Mouse (Mus musculus) forebrain, embryonic 12.5 days (tissue): ENCODE results near the gene Fyn. TPM values are rescaled to one million over a fixed set of nuclear protein-coding genes. Genes with fewer than 3 reads are reported as not detected.

Source experiments
- ATAC-seq: fragments of 200-750 bp; cut with Nextera tagmentation; 2 replicates; pipeline ENCODE4 v1.8.0; 2017; ENCODE audit warnings: moderate TSS enrichment; ENCODE audit not compliant: low FRiP score
- H3K27ac ChIP-seq: fragments of 300-500 bp; sonication (generic); 2 replicates; pipeline ENCODE4 v1.5.1; 2016; ENCODE audit warnings: mild to moderate bottlenecking
- H3K27me3 ChIP-seq: fragments of 300-500 bp; sonication (generic); 2 replicates; pipeline ENCODE4 v1.6.1; 2016; ENCODE audit warnings: mild to moderate bottlenecking
- H3K36me3 ChIP-seq: fragments of 300-500 bp; sonication (generic); replicated peaks from 2 replicates; pipeline ENCODE4 v1.6.1; 2016; ENCODE audit warnings: mild to moderate bottlenecking
- H3K4me1 ChIP-seq: fragments of 300-500 bp; sonication (generic); 2 replicates; pipeline ENCODE4 v1.6.1; 2016
- H3K4me2 ChIP-seq: fragments of 300-500 bp; sonication (generic); 2 replicates; pipeline ENCODE4 v1.6.1; 2016; ENCODE audit warnings: mild to moderate bottlenecking, moderate library complexity
- H3K4me3 ChIP-seq: fragments of 300-500 bp; sonication (generic); replicated peaks from 2 replicates; pipeline ENCODE4 v1.5.1; 2016; ENCODE audit warnings: mild to moderate bottlenecking
- H3K9ac ChIP-seq: fragments of 300-500 bp; sonication (generic); 2 replicates; pipeline ENCODE4 v1.6.1; 2016; ENCODE audit warnings: mild to moderate bottlenecking
- H3K9me3 ChIP-seq: fragments of 300-500 bp; sonication (generic); 2 replicates; pipeline ENCODE4 v1.6.1; 2016
- WGBS: fragments of 180-500 bp; shearing (Covaris S2); methylation state at CpG from one replicate; pipeline ENCODE4 v1.1.7; 2016; 5-methylcytosine and 5-hydroxymethylcytosine counted together
- polyA plus RNA-seq: library from polyadenylated mRNA; unstranded; fragments of >200 nt; fragmentation: Nextera tagmentation; extraction: Ambion mirVana; gene quantifications from 2 replicates; pipeline ENCODE4 v1.2.1, GENCODE M21; 2016

Fyn gene
- polyA plus RNA-seq, 1 experiment from 2014 or later, result 63.4 TPM

DNA sequence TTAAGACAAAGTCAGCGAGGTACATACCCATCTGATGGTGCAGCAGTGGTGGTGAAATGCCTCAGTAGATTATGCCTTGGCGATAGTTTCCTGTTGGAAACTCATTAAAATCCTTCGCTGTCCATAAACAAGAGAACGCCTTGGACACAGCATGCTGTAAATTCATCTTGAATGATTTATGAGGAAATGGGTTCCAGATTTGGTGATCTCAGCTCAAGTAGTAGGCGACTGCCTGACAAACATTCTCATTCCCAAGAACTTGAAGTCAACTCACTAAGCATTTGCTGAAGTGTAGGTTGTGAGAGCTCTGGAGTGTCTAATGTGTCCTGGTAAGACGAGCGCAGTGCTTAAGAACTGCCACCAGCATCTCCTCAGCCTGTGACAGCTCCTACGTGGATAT is 141.3 kb downstream of the Fyn start:
- 85% methylated on average over 8 of the region's 8 CpGs for WGBS
- peaks cover 49% of the 10 kb centered on the region for H3K4me1 ChIP-seq
- peaks cover 12% of the 10 kb centered on the region for H3K36me3 ChIP-seq

DNA sequence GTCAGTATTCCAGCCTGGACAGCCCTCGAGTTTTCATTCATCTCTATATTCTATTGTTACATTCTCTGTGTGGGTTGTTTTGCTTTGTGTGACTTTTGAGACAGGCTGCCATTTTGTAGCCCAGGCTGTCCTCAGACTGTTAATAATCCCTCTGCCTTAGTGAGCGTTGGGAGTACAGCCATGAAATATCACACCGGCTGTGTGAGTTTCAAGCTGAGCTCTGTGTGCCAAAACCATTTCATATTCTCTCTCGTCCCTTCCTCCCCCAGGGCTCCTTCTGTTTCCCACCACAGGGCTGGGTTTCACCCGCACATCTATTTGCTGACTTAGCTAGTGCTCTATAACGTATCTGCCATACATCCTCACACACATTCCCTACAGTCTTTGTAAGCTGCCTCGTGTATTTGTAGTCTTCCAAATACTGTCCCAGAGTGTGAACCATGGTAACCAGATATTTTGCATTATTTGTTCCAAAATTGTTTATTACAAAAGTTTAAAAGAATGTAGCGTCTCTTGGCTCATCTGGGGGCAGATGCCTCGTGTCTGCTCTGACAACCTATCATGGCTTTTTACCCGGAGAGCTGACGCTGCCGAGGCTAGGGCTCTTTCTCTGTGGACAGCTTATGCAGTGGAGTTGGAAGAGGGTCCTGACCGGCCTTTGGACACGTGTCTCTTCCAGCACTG is 144.1 kb downstream of the Fyn start:
- Histone ChIP-seq H3K4me1 (peaks cover 39% of the 10 kb centered on the region), H3K4me3 (no peak overlapping the region), H3K9me3 (no peaks in the 10 kb centered on the region), H3K36me3 (peaks cover 33% of the 10 kb centered on the region), H3K27me3 (no peaks in the 10 kb centered on the region), H3K27ac (no peak overlapping the region), H3K4me2 (no peak overlapping the region), H3K9ac (no peak overlapping the region)
- WGBS, result 87% methylated on average over 14 of the region's 14 CpGs
- ATAC-seq, result no peak

More for the DNA sequence above, 141.3 kb downstream of the Fyn start:
- Histone ChIP-seq H3K9ac (no peak overlapping the region), H3K4me2 (no peak overlapping the region), H3K9me3 (no peaks in the 10 kb centered on the region), H3K4me3 (no peak overlapping the region), H3K27ac (no peak overlapping the region), H3K27me3 (no peaks in the 10 kb centered on the region)
- no peak for ATAC-seq

DNA sequence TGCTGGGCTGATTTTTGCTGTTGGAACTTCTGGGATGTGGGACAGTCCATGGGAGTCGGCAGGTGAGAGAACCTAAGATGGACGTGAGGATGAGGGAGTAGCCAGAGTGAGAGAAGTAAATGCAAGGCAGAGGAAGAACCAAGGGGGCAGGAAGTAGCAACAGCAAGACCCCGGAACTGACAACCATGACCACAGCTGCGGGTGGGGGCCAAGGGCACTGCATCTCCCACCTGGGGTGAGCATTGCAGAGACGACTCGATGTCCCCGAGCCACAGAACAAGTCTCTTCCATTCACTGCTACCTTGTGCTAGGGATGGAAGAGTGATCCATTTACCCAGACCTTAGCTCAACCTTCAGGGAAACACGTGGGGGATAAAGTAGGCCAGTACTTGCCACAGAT is 146.3 kb downstream of the Fyn start:
- H3K27ac ChIP-seq, result no peak overlapping the region
- no peak overlapping the region for H3K4me2 ChIP-seq
- no peak overlapping the region for H3K4me3 ChIP-seq
- no peaks in the 10 kb centered on the region for H3K27me3 ChIP-seq
- peaks cover 45% of the 10 kb centered on the region for H3K4me1 ChIP-seq
- no peak for ATAC-seq
- no peaks in the 10 kb centered on the region for H3K9me3 ChIP-seq
- peaks cover 33% of the 10 kb centered on the region for H3K36me3 ChIP-seq
- H3K9ac ChIP-seq, result no peak overlapping the region
- WGBS, result 94% methylated on average over 8 of the region's 8 CpGs

DNA sequence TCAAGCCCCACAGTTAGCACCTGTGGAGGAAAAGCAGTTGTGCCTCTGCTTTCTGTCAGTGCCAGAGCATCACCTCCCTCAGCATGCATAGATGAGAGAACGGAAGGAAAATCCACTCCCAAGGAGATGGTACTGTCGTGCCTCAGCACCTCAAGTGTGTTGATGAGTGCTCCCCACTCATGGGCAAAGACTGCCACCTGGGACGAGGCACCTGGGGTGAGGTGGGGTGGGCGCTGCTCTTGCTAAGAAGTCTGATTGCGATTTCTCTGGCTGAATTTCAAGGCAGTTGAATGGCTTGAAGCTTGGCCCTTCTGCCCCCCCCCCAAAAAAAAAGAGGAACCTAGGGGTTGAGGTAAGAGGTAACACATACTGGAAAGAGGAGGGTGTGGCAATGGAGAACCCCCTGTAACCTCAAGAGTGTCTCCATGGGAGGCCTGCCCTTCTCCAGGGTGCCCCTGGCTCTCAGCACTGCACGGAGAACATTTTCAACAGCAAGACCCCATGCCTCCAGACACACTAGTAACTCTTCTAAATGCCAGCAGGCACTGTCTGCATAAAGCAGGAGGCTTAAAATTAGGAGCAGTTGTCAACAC is 148.0 kb downstream of the Fyn start:
- H3K27me3 ChIP-seq, result no peaks in the 10 kb centered on the region
- H3K4me3 ChIP-seq, result no peak overlapping the region
- H3K27ac ChIP-seq, result no peak overlapping the region
- peaks cover 38% of the 10 kb centered on the region for H3K4me1 ChIP-seq
- no peaks in the 10 kb centered on the region for H3K9me3 ChIP-seq
- 83% methylated on average over 6 of the region's 6 CpGs for WGBS
- no peak overlapping the region for H3K4me2 ChIP-seq
- peaks cover 33% of the 10 kb centered on the region for H3K36me3 ChIP-seq
- ATAC-seq, result no peak
- H3K9ac ChIP-seq, result no peak overlapping the region

DNA sequence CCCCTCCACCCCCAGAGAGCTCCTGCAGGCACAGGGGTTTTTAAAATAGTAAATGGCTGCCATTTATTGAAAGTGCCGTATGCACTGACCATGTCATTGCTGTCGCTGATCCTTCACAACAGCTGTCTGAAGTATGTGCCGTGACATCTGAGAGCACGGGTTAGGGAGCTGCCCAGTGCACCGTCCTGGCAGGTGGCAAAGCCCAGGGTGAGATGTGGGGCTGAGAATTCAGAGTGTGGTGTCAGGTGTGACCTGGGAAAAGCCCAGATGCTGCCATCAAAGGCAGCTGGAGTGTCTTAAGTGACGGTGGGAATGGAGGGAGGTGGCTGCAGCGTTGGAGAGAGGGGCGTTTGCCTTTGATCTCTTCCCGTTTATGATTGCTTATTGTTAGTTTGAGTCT is 148.7 kb downstream of the Fyn start:
- H3K4me3 ChIP-seq, result no peak overlapping the region
- ATAC-seq, result no peak
- peak overlapping the region; percentile 38; the same call in 1 of the 2 replicates for H3K27ac ChIP-seq
- peaks cover 33% of the 10 kb centered on the region for H3K36me3 ChIP-seq
- no peaks in the 10 kb centered on the region for H3K27me3 ChIP-seq
- H3K9me3 ChIP-seq, result no peaks in the 10 kb centered on the region
- no peak overlapping the region for H3K4me2 ChIP-seq
- 48% methylated on average over 9 of the region's 9 CpGs for WGBS
- H3K9ac ChIP-seq, result no peak overlapping the region
- peaks cover 46% of the 10 kb centered on the region for H3K4me1 ChIP-seq

DNA sequence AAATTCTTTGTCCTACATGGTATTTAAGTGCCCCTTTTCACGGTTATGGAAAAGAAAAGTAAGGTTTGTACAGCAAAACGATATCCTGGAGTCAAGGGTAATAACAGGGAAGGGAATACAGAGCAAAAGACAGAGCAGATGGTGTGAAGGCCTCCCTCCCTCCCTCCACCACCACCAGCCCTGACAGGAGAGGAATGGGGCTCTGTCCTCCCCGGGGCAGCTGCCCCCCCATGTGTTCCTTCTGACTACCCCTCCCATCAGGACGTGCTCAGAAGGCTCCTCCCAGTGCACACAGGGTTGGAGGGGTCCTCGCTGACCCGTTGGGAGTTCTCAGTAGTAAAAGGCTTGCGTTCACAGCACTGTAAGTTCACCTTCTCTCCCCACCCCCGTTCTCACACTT is 149.6 kb downstream of the Fyn start:
- no peak overlapping the region for H3K9ac ChIP-seq
- no peak overlapping the region for H3K4me3 ChIP-seq
- ATAC-seq, result no peak
- H3K27ac ChIP-seq, result 0 out of 2 replicates have a peak overlapping the region, but pooled peaks have one; percentile 14
- no peaks in the 10 kb centered on the region for H3K27me3 ChIP-seq
- WGBS, result 64% methylated on average over 8 of the region's 8 CpGs
- H3K4me1 ChIP-seq, result peaks cover 54% of the 10 kb centered on the region
- H3K4me2 ChIP-seq, result no peak overlapping the region
- H3K36me3 ChIP-seq, result peaks cover 31% of the 10 kb centered on the region
- no peaks in the 10 kb centered on the region for H3K9me3 ChIP-seq

DNA sequence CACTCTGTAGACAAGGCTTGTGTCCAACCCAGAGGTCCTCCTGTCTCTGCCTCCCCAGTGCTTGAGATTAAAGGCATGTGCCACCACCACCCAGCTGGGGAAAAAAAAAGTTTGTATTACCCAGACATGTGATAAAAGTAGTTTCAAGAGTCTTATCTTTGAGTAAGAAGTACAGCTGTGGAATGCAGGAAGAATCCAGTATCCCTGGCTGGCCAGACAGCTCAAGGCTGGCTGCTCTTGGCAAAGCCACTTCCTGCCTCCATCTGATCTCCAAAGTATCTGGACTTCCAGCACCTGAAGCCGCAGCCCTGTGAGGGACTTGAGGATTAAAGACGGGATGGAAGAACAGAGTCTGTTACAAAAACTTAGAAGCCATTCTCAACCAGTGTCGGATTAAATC is 150.2 kb downstream of the Fyn start:
- Histone ChIP-seq H3K4me2 (no peak overlapping the region), H3K36me3 (peaks cover 30% of the 10 kb centered on the region), H3K27ac (peak overlapping the region; percentile 50; the same call in 1 of the 2 replicates), H3K9me3 (no peaks in the 10 kb centered on the region), H3K4me3 (no peak overlapping the region), H3K4me1 (peaks cover 56% of the 10 kb centered on the region), H3K27me3 (no peaks in the 10 kb centered on the region), H3K9ac (no peak overlapping the region)
- ATAC-seq, result no peak
- WGBS, result 80% methylated on average over 3 of the region's 3 CpGs

DNA sequence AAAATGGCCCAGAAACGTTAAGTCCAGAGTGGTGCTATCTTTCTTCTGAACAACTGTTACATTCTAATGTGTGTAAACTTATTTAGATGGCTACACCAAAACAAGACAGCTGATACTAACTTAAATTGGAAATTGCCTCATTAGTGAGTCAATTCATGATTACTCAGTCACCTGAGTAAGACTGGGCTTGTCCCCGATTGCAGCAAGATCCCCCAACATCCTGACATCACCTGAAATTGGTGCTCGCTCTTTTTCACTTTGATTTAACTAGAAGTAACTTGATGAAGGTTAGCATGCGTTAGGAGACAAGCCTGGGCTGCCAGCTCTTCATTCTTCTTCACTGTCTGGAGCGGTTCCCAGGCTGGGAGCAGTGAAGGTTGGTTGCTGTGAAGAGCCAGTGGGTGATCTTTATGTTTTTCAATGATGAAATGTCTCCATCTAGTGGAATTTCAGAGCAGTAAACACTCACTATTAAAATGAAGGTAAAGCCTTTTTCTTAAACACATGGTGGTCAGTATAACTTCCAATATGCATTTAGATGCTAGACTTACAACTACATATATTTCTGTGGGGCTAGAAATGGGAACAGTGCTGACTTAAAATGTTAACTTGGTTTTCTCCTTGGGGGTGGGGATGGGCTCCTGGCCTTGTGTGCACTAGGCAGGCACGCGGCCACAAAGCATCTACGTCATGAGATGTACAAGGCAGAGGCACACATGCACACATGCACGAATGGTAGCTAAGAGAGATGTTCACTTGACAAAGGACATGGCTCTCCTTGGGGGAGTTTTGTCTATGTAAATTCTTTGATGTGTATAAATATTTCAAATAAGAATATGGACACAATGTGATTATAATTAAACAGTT is 151.7 kb downstream of the Fyn start:
- Histone ChIP-seq H3K36me3 (peaks cover 20% of the 10 kb centered on the region), H3K4me3 (no peak overlapping the region), H3K9me3 (no peaks in the 10 kb centered on the region), H3K27ac (no peak overlapping the region), H3K9ac (no peak overlapping the region; the same call in 1 of the 2 replicates), H3K4me2 (no peak overlapping the region), H3K27me3 (no peaks in the 10 kb centered on the region), H3K4me1 (peaks cover 61% of the 10 kb centered on the region)
- 57% methylated on average over 9 of the region's 9 CpGs for WGBS
- ATAC-seq, result peak; percentile 76

DNA sequence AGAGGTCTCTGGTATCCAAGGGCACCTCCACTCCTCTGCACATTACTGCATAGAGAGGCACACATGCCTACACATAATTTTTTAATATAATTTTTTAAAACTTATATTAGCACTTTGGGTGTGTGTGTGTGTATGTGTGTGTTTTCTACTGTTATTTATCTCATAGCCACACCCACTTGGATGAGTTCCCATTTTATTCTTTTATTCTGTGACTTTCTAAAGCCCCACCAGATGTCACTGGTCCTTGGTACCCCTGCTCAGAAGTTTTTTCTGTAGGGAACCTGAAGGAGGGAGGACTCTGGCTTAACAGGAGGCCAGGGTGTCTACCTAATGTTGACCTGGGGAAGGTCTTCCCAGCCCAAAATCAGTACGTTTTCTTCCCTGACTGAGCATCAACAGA is 152.7 kb downstream of the Fyn start:
- Histone ChIP-seq H3K27ac (no peak overlapping the region), H3K9me3 (no peaks in the 10 kb centered on the region), H3K4me3 (no peak overlapping the region), H3K4me2 (no peak overlapping the region), H3K27me3 (no peaks in the 10 kb centered on the region), H3K9ac (no peak overlapping the region), H3K4me1 (peaks cover 58% of the 10 kb centered on the region), H3K36me3 (peaks cover 20% of the 10 kb centered on the region)
- 76% methylated on average over 1 of the region's 1 CpGs for WGBS
- ATAC-seq, result no peak

DNA sequence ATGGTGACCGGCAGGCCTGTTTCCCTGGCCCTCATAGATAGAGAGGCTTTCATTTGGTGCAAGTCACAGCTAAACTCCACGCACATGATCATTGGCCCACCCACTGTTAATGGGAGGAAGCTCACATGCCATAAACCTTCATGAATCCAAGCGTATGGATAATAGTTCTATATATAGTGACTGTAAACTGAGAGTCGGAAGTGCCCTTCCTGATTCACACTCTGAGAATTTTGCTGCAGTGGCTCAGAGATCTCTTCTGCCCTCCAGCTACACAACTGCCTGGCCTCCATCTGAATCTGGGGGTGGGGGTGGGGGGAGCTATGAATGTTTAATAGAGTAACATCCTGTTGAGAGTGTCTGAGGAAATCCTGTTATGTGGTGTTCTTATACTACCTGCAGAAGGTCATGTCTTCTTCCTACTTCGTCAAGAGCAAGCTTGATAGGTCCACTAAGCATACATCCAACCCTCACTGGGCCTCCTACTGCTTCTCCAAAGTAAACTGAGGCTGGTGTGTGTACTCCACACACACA is 153.3 kb downstream of the Fyn start:
- Histone ChIP-seq H3K27ac (no peak overlapping the region), H3K9ac (no peak overlapping the region), H3K4me1 (peaks cover 52% of the 10 kb centered on the region), H3K36me3 (peaks cover 20% of the 10 kb centered on the region), H3K4me2 (no peak overlapping the region), H3K27me3 (no peaks in the 10 kb centered on the region), H3K4me3 (no peak overlapping the region), H3K9me3 (no peaks in the 10 kb centered on the region)
- no peak for ATAC-seq
- WGBS, result 88% methylated on average over 5 of the region's 5 CpGs

DNA sequence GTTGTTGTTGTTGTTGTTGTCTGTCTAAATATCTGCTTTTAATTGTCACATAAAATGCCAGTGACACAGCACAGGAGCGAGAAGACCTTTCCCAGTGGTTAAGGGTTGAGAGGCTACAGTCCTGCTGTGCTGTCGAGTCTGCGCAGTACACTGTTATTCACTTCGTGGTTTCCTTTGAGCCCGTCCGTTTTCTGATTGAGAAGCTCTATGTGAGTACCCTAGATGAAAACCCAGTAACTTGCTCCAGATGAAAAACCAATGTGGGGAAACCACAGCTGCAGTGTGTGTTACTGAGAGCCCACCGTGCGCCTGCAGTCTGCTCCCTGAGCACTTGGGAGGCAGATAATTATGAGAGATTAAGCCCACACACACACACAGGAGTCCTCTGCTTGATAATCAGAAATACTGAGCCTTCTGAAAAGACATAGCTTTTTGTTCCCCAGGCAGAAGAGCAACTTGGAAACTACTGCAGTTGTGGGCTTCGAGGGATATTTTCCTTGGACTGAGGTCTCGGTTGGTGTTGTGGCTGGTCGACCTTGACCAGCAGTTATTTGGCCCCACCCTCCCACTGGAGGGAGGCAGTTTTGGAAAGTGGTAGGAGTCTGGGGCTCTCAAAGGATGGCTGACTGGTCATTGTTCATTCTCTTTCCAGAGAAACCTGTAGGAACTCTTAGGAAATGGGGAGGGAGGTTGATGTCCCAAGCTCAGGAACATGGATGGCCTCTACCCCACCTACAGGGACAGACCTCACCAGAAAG is 154.4 kb downstream of the Fyn start:
- Histone ChIP-seq H3K4me3 (no peak overlapping the region), H3K27me3 (no peaks in the 10 kb centered on the region), H3K9me3 (no peaks in the 10 kb centered on the region), H3K27ac (peak overlapping the region; percentile 61; the same call in 1 of the 2 replicates), H3K4me1 (peaks cover 43% of the 10 kb centered on the region), H3K9ac (peak overlapping the region; percentile 17; the same call in 1 of the 2 replicates), H3K36me3 (peaks cover 20% of the 10 kb centered on the region), H3K4me2 (no peak overlapping the region)
- WGBS, result 54% methylated on average over 11 of the region's 11 CpGs
- no peak for ATAC-seq

DNA sequence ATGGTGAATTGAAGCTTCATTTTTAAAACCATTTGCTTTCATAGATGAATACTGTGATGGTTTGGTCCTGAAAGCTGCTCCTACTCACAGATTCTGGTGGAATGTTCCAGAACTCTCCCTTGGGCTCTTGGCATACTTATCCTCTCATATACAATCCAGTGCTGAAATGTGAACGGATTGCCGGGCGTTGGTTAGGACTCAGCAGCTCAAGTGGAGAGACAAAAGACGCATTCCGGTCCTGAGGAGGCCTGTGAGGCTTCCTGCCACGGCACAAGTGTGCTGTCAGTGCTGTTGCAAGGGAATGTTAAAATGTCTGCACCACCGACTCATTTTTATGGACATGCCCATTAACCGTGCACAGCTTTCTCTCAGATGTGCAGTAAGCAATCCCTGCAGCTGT is 155.7 kb downstream of the Fyn start:
- Histone ChIP-seq H3K9ac (no peak overlapping the region), H3K9me3 (no peaks in the 10 kb centered on the region), H3K4me1 (peaks cover 39% of the 10 kb centered on the region), H3K4me2 (no peak overlapping the region), H3K27ac (no peak overlapping the region), H3K4me3 (no peak overlapping the region), H3K36me3 (peaks cover 26% of the 10 kb centered on the region), H3K27me3 (no peaks in the 10 kb centered on the region)
- WGBS, result 59% methylated on average over 8 of the region's 8 CpGs
- ATAC-seq, result no peak
